Mouse (Mus musculus) right cerebral cortex, postnatal 14 days (tissue): ENCODE measurements around the gene Ncf4.
"Not testable (repeated sequence)": the region's sequence is repeated elsewhere in the genome, so short reads cannot be mapped to it uniquely, and the experiment has no call there.

ENCODE experiments used
- DNase-seq: peaks from one replicate; pipeline ENCODE4 v3.0.0; 2022

Ncf4 gene

DNA sequence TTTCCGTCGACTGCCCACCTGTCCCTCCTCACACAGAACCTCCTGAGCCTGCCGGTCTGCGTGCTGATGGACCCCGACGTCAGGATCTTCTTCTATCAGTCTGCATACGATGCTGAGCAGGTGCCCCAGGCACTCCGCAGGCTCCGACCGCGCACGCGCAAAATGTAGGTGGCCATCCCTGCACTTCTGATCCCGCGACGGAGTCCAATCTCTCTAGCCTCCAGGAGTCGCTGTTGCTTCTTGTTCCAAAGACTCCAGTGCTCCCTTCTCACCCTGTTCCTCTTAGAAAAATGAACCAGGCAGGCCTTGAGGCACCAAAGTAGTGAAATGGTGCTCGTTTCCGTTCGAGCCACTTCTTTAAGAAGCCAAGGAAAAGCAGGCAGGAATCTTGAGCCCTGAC is 10.2 kb downstream of the Ncf4 start:
- DNase-seq: peak; percentile 60

DNA sequence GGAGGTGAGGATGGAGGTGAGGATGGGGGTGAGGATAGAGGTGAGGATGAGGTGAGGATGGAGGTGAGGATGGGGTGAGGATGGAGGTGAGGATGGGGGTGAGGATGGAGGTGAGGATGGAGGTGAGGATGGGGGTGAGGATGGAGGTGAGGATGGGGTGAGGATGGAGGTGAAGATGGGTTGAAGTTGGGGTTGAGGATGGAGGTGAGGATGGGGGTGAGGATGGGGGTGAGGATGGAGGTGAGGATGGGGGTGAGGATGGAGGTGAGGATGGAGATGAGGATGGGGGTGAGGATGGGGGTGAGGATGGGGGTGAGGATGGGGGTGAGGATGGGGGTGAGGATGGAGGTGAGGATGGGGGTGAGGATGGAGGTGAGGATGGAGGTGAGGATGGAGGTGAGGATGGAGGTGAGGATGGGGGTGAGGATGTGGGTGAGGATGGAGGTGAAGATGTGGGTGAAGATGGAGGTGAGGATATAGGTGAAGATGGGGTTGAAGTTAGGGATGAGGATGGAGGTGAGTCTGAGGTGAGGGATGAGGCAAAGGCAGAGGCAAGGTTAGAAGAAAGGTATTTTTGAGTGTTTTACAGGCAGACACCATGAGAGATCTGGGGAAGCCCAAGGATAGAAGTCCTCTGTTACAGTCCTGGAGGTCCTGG is 12.1 kb downstream of the Ncf4 start:
- not testable (repeated sequence) for DNase-seq

DNA sequence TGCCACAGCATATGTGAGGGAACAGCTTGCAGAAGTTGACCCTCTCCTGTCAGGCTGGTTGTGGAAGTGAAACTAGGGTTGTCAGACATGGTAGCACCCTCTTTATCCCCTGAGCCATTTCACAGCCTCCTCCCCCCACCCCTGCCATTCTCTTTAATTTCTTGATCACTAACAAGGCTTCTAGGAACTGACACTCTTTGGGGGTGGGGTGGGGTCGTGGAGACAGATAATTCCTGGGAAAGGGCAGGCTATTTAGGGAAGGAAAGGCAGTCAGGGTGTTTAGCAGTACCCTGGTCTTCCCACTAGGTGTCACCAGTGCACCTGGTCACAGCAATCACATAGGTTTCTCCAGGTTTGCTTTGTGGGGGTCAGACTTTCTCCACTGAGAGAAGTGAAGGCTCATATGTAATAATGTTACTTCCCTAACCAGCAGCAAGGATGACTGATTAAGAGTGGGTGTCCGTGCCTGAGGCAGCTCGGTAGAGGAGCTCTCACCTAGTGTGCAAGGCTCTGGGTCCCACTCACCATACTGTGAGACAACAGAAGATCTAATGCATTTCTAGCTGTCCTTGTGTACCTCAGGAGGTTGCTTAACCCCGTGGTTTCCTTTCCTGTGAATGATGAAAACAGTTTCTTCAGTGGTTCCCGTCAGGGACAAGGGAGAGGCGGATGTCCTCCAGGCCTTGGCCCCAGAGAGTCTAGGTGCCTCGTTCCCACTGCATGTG is 12.9 kb downstream of the Ncf4 start:
- peak; percentile 64 for DNase-seq

DNA sequence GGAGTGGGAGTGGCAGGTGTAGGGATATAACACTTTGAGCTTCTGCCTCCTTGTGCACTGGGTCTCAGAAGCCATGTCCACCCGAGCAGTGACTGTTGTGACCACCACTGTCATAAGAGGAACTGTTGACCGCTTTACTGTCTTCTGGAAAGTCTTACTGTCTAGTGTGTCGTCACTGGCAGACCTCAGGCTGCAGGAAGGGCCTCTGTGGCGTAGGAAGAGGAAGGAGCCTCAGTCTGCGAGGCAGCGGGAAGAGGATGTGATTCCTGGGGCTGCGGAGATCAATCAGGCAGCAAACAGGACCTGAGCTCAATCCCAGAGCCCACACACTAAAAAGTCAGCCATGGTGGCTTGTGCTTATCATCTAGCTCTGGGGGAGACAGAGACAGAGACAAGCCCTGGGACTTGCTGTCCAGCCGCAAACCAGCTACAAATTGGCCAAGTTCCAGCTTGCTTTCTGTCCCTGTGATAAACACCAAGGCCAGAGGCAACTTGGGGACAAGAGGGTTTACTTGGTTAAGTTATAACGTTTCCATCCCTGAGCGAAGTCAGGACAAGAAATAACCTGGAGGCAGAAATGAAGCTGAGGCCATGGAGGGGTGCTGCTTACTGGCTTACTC is 13.8 kb downstream of the Ncf4 start:
- DNase-seq: no peak

DNA sequence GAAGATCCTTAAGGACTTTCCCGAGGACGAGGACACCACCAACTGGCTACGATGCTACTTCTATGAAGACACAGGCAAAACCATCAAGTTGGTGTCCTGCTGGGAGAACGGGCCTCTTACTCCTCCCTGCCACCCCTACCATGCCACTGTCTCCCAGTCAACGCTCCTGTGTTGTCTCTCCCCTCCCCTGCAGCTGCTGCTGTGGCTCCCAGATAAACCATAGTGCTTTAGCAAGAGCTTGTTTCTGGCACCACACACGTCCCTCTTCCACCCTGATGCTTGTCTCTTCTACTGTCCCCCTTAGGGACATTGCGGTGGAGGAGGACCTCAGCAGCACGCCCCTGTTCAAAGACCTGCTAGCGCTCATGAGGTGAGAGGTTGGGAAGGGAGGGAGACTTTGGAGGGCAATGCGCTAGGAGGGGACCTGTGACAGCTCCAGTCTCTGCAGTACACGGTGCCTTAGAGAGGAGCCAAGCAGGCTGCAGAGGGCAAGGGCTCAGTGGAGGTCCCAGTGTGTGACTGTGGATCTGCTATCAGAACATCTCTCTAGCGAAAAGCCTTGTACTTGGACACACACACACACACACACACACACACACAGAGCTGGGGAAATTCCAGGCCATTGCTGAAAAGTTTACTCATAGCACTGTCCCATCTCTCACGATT is 16.2 kb downstream of the Ncf4 start:
- no peak for DNase-seq

DNA sequence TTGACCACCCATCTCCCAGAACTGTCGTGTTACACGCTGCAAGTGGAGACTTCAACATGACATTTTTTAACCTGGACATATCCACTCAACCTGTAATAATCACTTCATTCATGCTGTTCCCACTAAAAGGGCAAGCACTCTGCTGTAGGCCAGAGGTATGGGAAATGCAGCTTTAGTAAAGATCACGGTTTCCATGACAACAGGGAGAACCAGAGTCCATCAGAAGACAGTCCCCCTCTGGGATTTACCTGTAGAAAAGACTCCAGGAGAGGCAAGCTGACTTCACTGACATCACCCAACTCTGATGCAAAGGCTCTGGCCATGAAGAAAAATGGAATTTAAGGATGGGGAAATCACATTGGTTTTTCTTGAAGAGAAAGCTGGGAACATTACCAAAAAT is 18.7 kb downstream of the Ncf4 start:
- DNase-seq: no peak

DNA sequence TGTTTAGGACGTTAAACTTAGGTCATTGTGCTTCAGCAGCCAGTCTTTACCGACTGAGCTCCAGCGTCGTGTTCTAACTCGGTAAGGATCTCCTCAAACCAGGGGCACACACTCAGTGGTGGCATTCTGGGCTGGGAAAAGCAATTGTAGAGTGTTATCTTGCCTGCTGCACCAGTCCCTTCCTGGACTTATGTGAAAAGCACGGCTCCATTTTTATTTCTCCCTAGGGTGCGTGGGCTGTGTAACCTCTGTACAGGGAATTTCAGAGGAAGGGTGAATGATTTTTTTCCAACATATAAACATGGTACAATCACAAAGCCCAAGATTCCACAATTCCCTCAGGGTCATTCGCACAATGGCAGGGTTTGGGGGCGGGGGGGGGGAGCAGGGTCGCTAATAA is 22.8 kb downstream of the Ncf4 start:
- no peak for DNase-seq

DNA sequence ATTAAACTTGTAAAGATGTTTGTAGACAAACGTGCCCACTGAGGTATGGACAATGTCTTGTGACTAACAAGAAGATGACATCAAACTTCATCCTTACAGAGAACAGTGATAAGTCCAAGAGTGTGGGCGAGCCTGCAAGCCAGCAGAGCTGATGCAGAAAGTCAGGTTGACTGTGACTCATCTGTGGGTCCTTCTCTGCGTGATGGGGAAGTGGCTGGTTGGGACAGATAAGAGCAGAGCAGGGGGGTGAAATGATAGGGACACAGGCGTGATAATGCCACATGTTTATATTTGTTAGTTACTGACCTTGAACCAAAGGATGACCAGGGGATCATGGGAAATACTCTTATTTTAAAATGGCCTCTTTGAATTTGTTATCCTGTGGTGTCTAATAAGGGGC is 23.3 kb downstream of the Ncf4 start:
- no peak for DNase-seq

DNA sequence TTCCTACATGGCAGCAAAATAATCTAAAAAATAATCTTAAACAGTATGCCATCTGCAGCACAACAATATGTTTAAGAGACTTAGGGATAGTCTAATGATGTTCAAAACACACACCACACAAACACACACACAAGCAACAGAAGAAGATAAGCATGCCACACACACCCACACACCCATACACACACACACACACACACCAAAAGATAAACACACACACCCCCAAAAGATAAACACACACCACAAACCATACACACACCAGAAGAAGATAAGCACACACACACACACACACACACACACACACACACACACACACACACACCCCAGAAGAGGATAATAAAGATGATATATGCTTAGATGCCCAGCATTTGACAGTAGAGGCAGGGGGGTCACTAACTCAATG is 26.6 kb downstream of the Ncf4 start:
- DNase-seq: no peak

DNA sequence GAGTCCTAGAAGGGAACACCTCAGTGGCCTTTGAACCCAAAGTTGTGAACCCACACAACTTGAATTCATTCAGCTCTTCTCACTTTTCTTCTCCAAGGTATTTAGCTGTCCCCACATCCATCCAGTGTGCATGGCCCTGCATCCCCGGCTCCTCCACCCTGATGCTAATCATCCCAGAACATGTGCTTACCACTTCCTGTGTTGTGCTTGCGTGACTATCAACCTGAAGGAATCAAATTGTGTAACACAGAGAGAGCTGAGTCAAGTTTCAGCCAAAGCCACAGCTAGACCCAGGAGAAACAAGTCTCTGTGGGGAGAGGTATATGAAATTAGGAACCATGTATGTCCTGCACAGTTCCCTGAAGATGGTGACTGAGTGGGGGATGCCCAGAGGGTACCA is 33.7 kb downstream of the Ncf4 start:
- no peak for DNase-seq

DNA sequence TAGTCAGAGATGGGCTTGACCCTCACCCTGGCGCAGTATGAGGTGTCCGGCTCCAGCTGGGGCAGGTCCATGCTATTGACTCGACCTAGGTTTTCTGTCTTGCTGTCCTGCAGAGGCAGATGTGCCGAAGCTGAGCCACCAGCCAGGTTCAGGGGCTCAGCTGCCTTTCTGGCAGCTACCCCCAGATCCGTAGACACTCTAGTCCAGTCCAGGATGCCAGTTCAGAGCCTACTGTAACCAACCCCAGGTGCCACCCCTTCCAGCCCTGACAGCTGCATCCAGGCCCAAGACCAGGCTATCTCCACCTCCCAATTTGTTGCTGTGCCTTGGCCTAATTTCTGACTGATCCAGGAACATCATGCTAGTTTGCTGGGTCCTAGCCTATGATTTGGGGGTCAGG is 43.3 kb downstream of the Ncf4 start:
- DNase-seq: no peak

DNA sequence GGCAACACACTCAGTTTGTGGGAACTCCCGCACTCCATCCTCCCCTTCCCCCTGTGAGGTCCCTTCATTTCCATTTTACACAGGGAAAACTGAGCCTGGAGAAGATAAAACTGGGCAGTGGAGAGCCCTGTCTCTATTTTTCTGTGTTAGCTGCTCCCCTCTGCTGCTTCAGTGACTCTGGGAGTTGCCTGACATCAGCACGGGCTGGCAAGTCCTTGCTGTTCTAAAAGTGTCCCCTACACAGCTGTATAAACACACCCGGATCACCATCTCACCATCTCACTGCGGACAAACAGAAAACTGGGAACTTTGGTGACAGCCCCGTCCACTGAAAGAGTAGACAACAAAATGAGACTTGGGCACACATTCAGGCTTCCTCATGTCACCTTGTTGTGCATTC is 45.2 kb downstream of the Ncf4 start:
- DNase-seq: not testable (repeated sequence)

DNA sequence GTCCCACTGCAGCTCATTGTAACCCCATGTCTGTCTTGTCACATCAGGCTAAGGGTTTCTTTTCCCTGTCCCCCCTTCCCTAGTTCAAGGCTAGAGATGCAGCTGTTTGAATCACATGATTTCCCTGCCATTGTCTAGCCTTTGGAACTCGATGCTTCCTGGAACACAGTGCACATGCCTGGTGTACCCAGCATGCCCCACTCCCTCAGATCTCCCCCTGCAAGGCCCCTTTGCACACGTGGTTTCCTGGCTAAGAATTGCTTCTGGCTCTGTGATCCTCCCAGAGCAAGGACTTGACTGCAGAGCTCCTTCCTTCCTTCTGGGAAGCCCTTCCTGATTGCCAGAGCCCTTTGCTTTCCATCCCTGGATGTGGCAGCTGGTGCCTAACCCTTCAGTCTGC is 48.6 kb downstream of the Ncf4 start:
- not testable (repeated sequence) for DNase-seq

DNA sequence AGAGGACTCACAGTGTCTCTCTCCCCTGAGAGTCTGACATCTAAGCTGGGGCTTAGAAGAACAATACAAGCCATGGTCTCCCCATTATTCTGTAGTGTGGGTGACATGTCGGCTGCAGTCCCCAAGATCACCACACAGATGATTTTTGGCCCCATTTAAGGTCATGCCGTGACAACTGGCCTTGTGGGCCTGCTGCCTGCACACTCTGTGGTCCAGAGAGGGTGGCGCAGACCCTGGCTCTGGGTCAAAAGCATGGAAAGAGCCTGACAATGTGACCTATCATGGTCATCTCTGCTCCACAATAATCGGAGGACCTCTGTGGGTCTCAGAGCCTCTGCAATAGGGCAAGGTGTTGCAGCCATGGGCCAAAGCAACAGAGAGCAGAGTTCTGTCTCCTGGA is 49.1 kb downstream of the Ncf4 start:
- DNase-seq: no peak

DNA sequence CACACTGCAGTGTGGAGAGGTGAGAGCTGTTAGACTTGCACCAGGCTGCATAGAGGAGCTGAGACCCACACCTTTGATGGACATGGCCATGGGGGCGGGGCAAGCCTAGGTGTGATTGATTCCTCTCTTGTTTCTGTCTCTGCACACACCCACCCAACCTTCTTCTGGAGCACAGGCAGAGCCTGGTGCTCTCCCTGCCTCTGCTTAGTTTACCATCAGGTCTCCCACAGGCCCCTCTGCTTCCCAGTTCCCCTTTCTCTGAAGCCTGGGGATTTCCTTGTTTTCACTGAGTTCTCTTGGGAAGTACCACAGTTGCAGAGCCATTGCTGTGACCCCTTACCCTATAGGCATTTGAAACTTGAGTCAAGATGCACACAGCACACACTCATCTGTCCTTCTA is 54.0 kb downstream of the Ncf4 start:
- no peak for DNase-seq

DNA sequence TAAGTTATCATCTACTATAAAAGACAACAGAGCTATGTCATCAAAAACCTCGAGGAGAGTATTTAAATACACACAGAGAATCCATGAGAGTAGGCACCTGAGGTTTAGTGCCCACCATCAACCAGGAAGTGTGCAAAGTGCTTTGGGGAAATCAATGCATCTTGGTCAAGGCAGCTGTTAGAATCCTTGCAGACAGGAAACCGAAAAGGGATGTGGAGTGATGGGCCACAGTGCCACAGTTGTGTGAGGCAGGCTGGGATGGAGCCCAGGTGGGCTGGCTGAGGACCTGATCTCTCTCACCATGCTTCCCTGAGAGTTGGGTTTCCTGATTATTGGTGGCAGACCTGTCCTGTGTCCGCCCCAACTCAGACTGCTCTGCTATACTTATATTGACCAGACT is 55.0 kb downstream of the Ncf4 start:
- DNase-seq: no peak

DNA sequence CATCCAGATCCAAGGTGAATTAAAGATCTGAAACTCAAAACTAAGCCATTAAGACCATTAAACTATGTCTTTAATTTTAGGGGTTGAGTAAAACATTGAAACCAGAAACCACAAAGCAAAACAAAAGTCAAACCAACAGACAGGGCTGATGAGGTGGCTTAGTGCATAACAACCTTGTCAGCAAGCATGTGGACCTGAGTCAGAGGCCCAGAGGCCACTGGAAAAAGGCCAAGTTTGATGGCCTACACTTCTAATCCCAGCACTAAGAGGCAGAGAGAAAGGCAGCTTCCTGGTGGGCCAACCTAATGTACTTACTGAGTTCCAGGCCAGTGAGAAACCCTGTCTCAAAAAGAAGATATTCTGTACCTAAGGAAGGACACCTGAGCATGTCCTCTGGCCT is 56.2 kb downstream of the Ncf4 start:
- DNase-seq: no peak

DNA sequence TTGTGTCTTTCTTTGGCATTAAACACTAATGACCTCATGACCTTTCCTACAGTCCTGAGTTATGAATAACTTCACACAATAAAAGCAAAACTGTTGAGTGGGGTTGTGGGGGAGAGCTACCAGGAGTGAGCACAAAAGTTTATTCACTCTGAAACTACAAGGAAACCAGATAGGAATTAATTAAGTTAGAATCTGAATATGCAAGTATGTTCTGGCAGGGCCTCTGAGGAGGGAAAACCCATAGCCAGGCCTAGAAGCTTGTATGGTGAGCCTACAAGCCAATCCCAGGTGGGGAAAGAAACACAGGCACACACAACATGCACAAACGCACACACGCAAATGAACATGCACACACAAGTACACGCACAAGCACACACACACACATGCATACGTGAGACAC is 58.1 kb downstream of the Ncf4 start:
- no peak for DNase-seq

DNA sequence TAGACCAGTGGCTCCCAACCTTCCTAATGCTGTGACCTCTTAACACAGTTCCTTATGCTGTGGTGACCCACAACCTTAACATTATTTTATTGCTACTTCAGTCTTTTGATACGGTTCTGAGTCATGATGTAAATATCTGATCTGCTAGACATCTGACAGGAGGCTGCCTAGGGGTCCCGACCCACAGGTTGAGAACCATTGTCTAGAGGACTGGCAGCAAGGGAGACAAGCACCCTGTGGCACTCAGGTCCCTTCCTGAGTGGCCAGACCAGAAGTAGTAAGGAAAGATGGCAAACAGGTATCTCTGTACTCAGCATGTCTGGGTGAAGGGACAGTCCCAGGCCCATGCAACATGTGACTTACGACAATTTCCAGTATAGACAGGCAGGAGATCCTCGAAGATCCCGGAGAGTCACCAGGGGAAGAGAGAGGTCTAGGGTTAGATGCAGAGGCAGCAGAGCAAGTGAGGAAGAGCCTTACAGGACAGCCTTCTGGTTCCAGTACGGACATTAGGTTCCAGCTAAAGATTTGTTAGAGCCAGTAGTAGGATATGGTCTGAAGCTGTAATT is 59.1 kb downstream of the Ncf4 start:
- no peak for DNase-seq

DNA sequence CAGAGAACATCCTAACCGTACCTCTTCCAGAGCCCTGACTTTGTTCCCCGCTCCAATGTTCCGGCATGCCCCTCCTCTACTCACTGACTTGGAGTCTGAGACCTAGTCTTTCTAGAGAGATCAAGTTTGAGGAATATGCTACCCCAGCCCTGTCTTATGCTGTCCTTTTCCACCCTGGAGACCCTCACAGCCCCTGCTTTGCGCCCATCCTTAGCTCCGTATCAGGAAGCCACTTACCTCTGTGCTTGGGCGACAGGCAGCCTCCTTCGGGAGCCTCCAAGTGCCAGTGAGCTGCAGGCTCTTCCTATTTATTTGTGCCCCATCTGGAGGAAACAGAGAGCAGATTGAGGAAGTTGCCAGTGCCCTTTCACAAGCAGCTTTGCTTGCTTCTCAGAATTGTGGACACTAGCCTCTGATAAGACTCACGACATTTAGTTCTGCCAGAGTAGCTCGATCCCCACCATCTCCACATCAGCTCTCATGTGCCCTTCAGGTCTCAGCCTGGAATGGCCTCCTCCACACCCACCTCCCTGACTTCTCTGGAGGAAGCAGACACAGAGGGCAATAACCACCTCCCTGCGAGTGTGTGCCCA is 60.8 kb downstream of the Ncf4 start, which contains the start of gene Csf2rb2:
TSS of gene Csf2rb2 (minus strand) at position 381 of the 593 bp plus-strand sequence.
- no peak for DNase-seq

DNA sequence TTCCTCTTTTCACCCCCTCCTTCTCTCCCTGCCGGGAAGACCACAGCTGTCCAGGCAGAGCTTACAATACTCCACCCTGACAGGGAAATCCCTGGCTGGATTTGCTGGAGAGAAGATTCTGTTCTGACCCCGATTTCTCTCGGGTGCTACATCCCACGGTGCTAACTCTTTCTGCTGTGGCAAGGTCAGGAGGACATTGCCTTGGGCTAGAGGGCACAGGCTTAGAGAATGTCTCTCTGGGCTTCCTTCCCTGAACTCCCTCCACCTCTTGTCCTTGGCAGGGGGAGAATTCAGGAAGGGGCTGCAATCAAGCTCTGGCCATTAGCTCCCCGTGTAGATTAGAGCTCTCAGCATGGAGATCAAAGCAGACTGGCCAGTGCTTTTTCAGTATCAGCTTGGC is 65.3 kb downstream of the Ncf4 start:
- DNase-seq: no peak

DNA sequence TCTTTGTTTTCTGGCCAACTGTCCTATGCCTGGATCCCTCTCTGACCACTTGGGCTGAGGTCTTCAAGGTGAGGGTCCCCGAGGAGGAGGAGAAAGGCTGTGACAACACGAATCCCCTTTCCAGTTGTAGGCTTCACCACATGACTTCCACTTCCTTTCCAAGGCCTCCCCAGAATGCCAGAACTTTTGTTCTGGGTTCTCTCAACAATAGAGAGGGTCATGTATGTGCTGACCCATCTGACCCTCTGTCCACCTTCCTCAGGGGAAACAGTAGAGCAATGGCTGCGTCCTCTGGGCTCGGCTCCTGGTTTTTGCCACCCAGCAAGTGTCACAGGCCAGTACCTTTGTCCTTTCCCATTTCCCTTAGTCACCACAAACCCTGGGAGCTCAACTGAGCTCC is 66.4 kb downstream of the Ncf4 start:
- DNase-seq: no peak
